Mouse (Mus musculus) liver, embryonic 11.5 days (tissue): ENCODE results near the gene 4930507D05Rik. TPM values are rescaled to one million over a fixed set of nuclear protein-coding genes. Genes with fewer than 3 reads are reported as not detected.
A peak's percentile ranks its signal among the peaks of the same experiment; 100 is the strongest.

Source experiments
- ATAC-seq: fragments of 200-750 bp; cut with Nextera tagmentation; replicated peaks from 2 replicates; pipeline ENCODE4 v1.8.0; 2017; ENCODE audit warnings: moderate number of reproducible peaks, mild to moderate bottlenecking, moderate TSS enrichment, moderate library complexity; ENCODE audit not compliant: low FRiP score
- DNase-seq: peaks from one replicate; pipeline ENCODE4 v3.0.0-alpha.2; 2017; ENCODE audit warnings: low spot score
- H3K27ac ChIP-seq: fragments of 300-500 bp; sonication (generic); 2 replicates; pipeline ENCODE4 v1.5.1; 2014; ENCODE audit warnings: mild to moderate bottlenecking, low read depth, low read length, control low read depth
- H3K27me3 ChIP-seq: fragments of 300-500 bp; sonication (generic); replicated peaks from 2 replicates; pipeline ENCODE4 v1.6.1; 2014; ENCODE audit warnings: low read length, mixed read lengths; ENCODE audit not compliant: control insufficient read depth, insufficient read depth
- H3K36me3 ChIP-seq: fragments of 300-500 bp; sonication (generic); 2 replicates; pipeline ENCODE4 v1.6.1; 2014; ENCODE audit warnings: mild to moderate bottlenecking, low read length, moderate library complexity, mixed read lengths; ENCODE audit not compliant: control insufficient read depth, insufficient read depth
- H3K4me1 ChIP-seq: fragments of 300-500 bp; sonication (generic); replicated peaks from 2 replicates; pipeline ENCODE4 v1.6.1; 2014; ENCODE audit warnings: low read length, mixed read lengths; ENCODE audit not compliant: control insufficient read depth, insufficient read depth
- H3K4me2 ChIP-seq: fragments of 300-500 bp; sonication (generic); 2 replicates; pipeline ENCODE4 v1.6.1; 2014; ENCODE audit warnings: mild to moderate bottlenecking, control low read depth, moderate library complexity
- H3K4me3 ChIP-seq: fragments of 300-500 bp; sonication (generic); 2 replicates; pipeline ENCODE4 v1.5.1; 2014; ENCODE audit warnings: low read depth, low read length, control low read depth
- H3K9ac ChIP-seq: fragments of 300-500 bp; sonication (generic); 2 replicates; pipeline ENCODE4 v1.6.1; 2014; ENCODE audit warnings: low read depth, low read length, control low read depth
- H3K9me3 ChIP-seq: fragments of 300-500 bp; sonication (generic); 2 replicates; pipeline ENCODE4 v1.6.1; 2016; ENCODE audit warnings: low read length, inconsistent platforms, mixed read lengths; ENCODE audit not compliant: control insufficient read depth
- WGBS: fragments of 180-500 bp; shearing (Covaris S2); extraction: QIAGEN DNeasy Blood & Tissue Kit; methylation state at CpG from one replicate; pipeline ENCODE4 v1.1.7; 2014; 5-methylcytosine and 5-hydroxymethylcytosine counted together
- polyA plus RNA-seq: library from polyadenylated mRNA; unstranded; fragments of >200 nt; fragmentation: Nextera tagmentation; extraction: Ambion mirVana; gene quantifications from 2 replicates; pipeline ENCODE4 v1.2.1, GENCODE M21; 2014

The 4930507D05Rik gene
- polyA plus RNA-seq, 1 experiment from 2014 or later, result 0.63 TPM

- Histone ChIP-seq H3K4me3 (no peak overlapping the region), H3K9me3 (no peaks in the 10 kb centered on the region), H3K4me1 (no peaks in the 10 kb centered on the region), H3K27me3 (no peaks in the 10 kb centered on the region), H3K9ac (no peak overlapping the region), H3K27ac (no peak overlapping the region), H3K36me3 (peaks cover 28% of the 10 kb centered on the region), H3K4me2 (no peak overlapping the region)
- no peak for ATAC-seq
- DNase-seq, result no peak
These were observed 12.0 kb downstream of the 4930507D05Rik start for GRCm38 (mm10) chr10:62461321-62461720.

GRCm38 (mm10) chr10:62469736-62470135 lies 20.4 kb downstream of the 4930507D05Rik start:
- DNase-seq (no peak), ATAC-seq (no peak)
- H3K36me3 ChIP-seq, result no peaks in the 10 kb centered on the region; the same call in 1 of the 2 replicates
- H3K4me2 ChIP-seq, result no peak overlapping the region
- no peak overlapping the region for H3K27ac ChIP-seq
- H3K9me3 ChIP-seq, result no peaks in the 10 kb centered on the region
- no peak overlapping the region for H3K4me3 ChIP-seq
- no peaks in the 10 kb centered on the region for H3K27me3 ChIP-seq
- H3K9ac ChIP-seq, result no peak overlapping the region
- 93% methylated on average over 4 of the region's 4 CpGs for WGBS
- no peaks in the 10 kb centered on the region for H3K4me1 ChIP-seq

GRCm38 (mm10) chr10:62471105-62471504 lies 21.8 kb downstream of the 4930507D05Rik start:
- Histone ChIP-seq H3K4me2 (no peak overlapping the region), H3K4me1 (no peaks in the 10 kb centered on the region), H3K27ac (no peak overlapping the region), H3K9ac (no peak overlapping the region), H3K9me3 (no peaks in the 10 kb centered on the region), H3K4me3 (no peak overlapping the region), H3K36me3 (no peaks in the 10 kb centered on the region; the same call in 1 of the 2 replicates), H3K27me3 (no peaks in the 10 kb centered on the region)
- no peak for DNase-seq
- 70% methylated on average over 5 of the region's 5 CpGs for WGBS
- no peak for ATAC-seq

GRCm38 (mm10) chr10:62474944-62475343 lies 25.7 kb downstream of the 4930507D05Rik start:
- no peak for DNase-seq
- Histone ChIP-seq H3K4me3 (no peak overlapping the region), H3K27me3 (no peaks in the 10 kb centered on the region), H3K4me2 (no peak overlapping the region), H3K27ac (no peak overlapping the region), H3K9ac (no peak overlapping the region), H3K4me1 (no peaks in the 10 kb centered on the region), H3K36me3 (peaks cover 4% of the 10 kb centered on the region; the same call in 1 of the 2 replicates), H3K9me3 (no peaks in the 10 kb centered on the region)
- 89% methylated on average over 10 of the region's 10 CpGs for WGBS
- no peak for ATAC-seq

GRCm38 (mm10) chr10:62476980-62477379 lies 27.7 kb downstream of the 4930507D05Rik start:
- Histone ChIP-seq H3K4me3 (no peak overlapping the region), H3K36me3 (peaks cover 4% of the 10 kb centered on the region; the same call in 1 of the 2 replicates), H3K27ac (no peak overlapping the region), H3K9me3 (no peaks in the 10 kb centered on the region), H3K27me3 (no peaks in the 10 kb centered on the region), H3K4me1 (no peaks in the 10 kb centered on the region), H3K4me2 (no peak overlapping the region), H3K9ac (no peak overlapping the region)
- no peak for DNase-seq
- no peak for ATAC-seq
- WGBS, result 82% methylated on average over 2 of the region's 2 CpGs

- no peak for ATAC-seq
- Histone ChIP-seq H3K4me1 (no peaks in the 10 kb centered on the region), H3K27ac (no peak overlapping the region), H3K4me3 (no peak overlapping the region), H3K9me3 (no peaks in the 10 kb centered on the region), H3K36me3 (peaks cover 4% of the 10 kb centered on the region; the same call in 1 of the 2 replicates), H3K4me2 (no peak overlapping the region), H3K9ac (no peak overlapping the region), H3K27me3 (no peaks in the 10 kb centered on the region)
- WGBS, result 69% methylated on average over 7 of the region's 7 CpGs
- DNase-seq, result no peak
These were observed 32.0 kb downstream of the 4930507D05Rik start for GRCm38 (mm10) chr10:62481108-62481852.

GRCm38 (mm10) chr10:62485878-62486582 lies 36.7 kb downstream of the 4930507D05Rik start:
- no peaks in the 10 kb centered on the region for H3K9me3 ChIP-seq
- H3K36me3 ChIP-seq, result no peaks in the 10 kb centered on the region
- no peak for DNase-seq
- WGBS, result under 1% methylated on average over 48 of the region's 48 CpGs
- H3K4me1 ChIP-seq, result peaks cover 9% of the 10 kb centered on the region; the same call in 1 of the 2 replicates
- H3K4me2 ChIP-seq, result peak overlapping the region; percentile 75
- peak; percentile 60 for ATAC-seq
- H3K4me3 ChIP-seq, result peak overlapping the region; percentile 94
- peak overlapping the region; percentile 84 for H3K27ac ChIP-seq
- peak overlapping the region; percentile 87 for H3K9ac ChIP-seq
- H3K27me3 ChIP-seq, result no peaks in the 10 kb centered on the region

- ATAC-seq (peak; percentile 84), DNase-seq (peak; percentile 99)
- under 1% methylated on average over 57 of the region's 59 CpGs for WGBS
- Histone ChIP-seq H3K4me2 (peak within 1 kb of the TSS; percentile 75), H3K4me1 (peaks cover 9% of the 10 kb centered on the region; the same call in 1 of the 2 replicates), H3K9ac (peak within 1 kb of the TSS; percentile 87), H3K36me3 (no peaks in the 10 kb centered on the region), H3K27ac (peak within 1 kb of the TSS; percentile 84), H3K9me3 (no peaks in the 10 kb centered on the region), H3K27me3 (no peaks in the 10 kb centered on the region), H3K4me3 (peak within 1 kb of the TSS; percentile 94)
These were observed 37.5 kb downstream of the 4930507D05Rik start, which contains the start of gene Vps26a for GRCm38 (mm10) chr10:62486618-62487415. Gene Vps26a (minus strand): TSS chr10:62486805.
